Mouse (Mus musculus): ENCODE measurements around the gene Lyrm4.

- no peak for TF ChIP-seq POLR2A (IDR thresholded peaks at IDR 0.05; ENCODE audit: borderline replicate concordance, extremely low read depth, low read depth, low read length)
- TF ChIP-seq CTCF (IDR thresholded peaks at IDR 0.05; ENCODE audit: insufficient read depth, low read length): no peak
Measured at GRCm38 (mm10) chr13:36152728-36153498, 35.6 kb upstream of the Lyrm4 start.
